Mouse (Mus musculus): ENCODE measurements around the gene Stat5b.

DNA sequence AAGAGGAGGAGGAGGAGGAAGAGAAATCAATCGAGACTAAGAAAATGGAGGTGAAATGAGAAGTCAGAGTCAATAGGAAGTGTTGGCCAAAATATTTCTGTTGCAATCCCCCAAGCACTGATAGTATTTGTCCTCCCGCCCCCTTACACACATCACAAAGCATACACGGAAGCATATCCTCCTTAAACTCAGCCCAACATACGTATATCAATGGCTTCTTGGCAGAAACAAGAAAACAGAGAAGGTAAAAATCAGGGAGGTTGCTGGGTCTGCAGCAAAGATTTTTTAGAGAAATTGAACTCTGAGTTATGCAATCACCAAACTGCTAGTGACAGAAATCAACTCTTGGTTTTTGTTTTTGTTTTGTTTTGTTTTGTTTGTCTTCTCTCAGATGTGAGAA lies 2.4 kb downstream of the Stat5b start:
- TF ChIP-seq EP300 (IDR thresholded peaks at IDR 0.05) (no peak), CTCF (IDR thresholded peaks at IDR 0.05) (no peak)
